Mouse (Mus musculus): ENCODE results near the gene Col23a1. TPM values are rescaled to one million over a fixed set of nuclear protein-coding genes. Genes with fewer than 3 reads are reported as not detected.

Gene Col23a1
- total and polyA plus RNA-seq, 3 experiments: 1.1 to 1.7 (median 1.3) TPM

DNA sequence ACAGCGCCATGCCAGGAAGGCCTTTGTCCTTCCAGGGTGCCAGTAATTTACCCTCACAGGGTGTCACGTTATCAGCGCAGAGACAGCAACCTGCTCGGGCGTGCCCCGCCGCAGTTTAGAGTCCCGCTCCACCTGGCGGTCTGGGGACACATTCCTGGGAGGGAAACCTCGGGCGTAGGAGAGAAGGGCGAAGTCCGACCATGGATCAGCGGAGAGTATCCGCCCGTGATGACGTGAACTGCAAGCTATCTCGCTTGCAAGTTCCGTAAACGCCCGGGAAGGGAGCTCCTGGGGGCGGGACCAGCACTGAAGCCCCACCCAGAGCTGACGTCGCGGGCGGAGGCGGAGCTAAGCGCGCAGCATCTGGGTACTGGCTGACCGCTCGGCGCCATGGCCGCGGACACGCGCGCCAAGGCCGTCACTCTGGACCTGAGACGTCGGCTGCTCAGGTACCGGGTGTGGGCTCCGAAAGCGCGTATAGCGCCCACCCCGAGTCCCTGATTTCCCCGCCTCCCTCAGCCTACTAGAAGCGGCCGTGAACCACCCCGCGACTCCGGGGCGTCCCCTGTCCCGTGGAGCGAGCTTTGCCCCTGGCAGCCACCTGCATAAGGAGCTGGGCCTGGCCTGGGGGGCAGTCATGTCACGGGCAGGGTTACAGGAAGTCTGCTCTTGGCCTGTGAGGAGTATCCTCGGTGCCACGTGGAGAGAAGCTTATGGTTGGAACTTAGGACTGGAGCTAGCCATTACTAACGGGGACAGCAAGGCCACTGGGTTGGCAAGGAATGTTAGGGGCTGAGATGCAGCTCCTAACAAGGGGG lies 294.9 kb downstream of the Col23a1 start, which contains the start of gene Phykpl:
TSS of gene Phykpl (plus strand) at position 327 of the 818 bp plus-strand sequence.
- WGBS: under 1% methylated on average over 59 of the region's 59 CpGs
- DNase-seq: peak; percentile 98 to 100
- intact Hi-C loops (cut with DNase I): loop anchor here (2.0 kb wide), 1 partner anchor 22 kb away; the partner anchor contains the start of gene Hnrnpab
- peak within 1 kb of the TSS; percentile 91 for H3K9ac ChIP-seq (ENCODE audit: low read depth, low read length)
- peak within 1 kb of the TSS; percentile 99 for H3K27ac ChIP-seq
- no peaks in the 10 kb centered on the region for H3K36me3 ChIP-seq (ENCODE audit: control insufficient read depth, insufficient read depth, low read length)
- peak within 1 kb of the TSS; percentile 76 for H3K4me3 ChIP-seq
- peaks cover 9% of the 10 kb centered on the region for H3K4me1 ChIP-seq (ENCODE audit: control insufficient read depth, insufficient read depth, low read length)
- H3K79me2 ChIP-seq (replicated peaks; ENCODE audit: control insufficient read depth, insufficient read depth, low read length): no peaks in the 10 kb centered on the region; the same call in 1 of the 2 replicates
- H3K27me3 ChIP-seq (ENCODE audit: control insufficient read depth, insufficient read depth, low read length): no peaks in the 10 kb centered on the region
- TF ChIP-seq POLR2A (IDR thresholded peaks at IDR 0.05; ENCODE audit: insufficient read depth, low read depth, low read length) (peak; percentile 99), EP300 (IDR thresholded peaks at IDR 0.05; ENCODE audit: insufficient read depth, low read depth, low read length) (peak; percentile 85), CTCF (IDR thresholded peaks at IDR 0.05) (peak; percentile 57)

DNA sequence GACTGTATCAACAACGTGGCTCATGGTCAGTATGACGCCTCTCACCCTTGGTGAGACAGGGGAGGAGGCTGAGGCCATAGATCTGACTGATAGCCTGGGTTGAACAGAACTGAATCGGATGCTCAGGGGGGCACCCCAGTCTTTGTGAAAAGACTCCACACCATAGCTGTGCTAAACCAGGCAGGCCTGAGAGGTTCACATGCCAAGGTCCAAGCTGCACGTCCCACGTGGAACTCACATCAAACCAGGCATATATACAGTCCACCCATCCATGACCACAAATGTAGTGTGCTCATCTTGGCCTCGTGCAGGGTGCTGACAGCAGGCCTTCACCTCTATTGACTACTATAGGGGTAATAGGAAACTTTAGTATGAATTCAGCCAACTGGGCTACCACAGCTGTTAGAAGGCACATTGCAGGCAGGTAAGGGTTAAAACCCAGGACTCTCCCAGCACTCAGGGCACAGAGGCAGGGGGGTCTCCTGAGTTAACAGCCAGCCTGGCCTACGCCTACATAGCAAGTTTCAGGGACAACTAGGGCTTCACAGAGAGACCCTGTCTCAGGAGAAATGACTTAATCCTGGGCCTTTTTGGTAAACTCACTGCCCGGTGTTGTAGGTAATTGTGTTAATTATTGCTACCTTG lies 296.0 kb downstream of the Col23a1 start:
- intact Hi-C loops (cut with DNase I): loop anchor here (2.0 kb wide), 1 partner anchor 21 kb away; the partner anchor contains the start of gene Hnrnpab
- no peak for TF ChIP-seq CTCF (IDR thresholded peaks at IDR 0.05)
- Histone ChIP-seq H3K27ac (no peak overlapping the region), H3K4me3 (peak overlapping the region; percentile 76), H3K27me3 (ENCODE audit: control insufficient read depth, insufficient read depth, low read length) (no peaks in the 10 kb centered on the region), H3K9ac (ENCODE audit: low read depth, low read length) (no peak overlapping the region; the same call in 1 of the 2 replicates), H3K4me1 (ENCODE audit: control insufficient read depth, insufficient read depth, low read length) (peaks cover 9% of the 10 kb centered on the region), H3K36me3 (ENCODE audit: control insufficient read depth, insufficient read depth, low read length) (no peaks in the 10 kb centered on the region), H3K79me2 (replicated peaks; ENCODE audit: control insufficient read depth, insufficient read depth, low read length) (no peaks in the 10 kb centered on the region; the same call in 1 of the 2 replicates)
- 43% methylated on average over 8 of the region's 8 CpGs for WGBS
- DNase-seq: no peak

DNA sequence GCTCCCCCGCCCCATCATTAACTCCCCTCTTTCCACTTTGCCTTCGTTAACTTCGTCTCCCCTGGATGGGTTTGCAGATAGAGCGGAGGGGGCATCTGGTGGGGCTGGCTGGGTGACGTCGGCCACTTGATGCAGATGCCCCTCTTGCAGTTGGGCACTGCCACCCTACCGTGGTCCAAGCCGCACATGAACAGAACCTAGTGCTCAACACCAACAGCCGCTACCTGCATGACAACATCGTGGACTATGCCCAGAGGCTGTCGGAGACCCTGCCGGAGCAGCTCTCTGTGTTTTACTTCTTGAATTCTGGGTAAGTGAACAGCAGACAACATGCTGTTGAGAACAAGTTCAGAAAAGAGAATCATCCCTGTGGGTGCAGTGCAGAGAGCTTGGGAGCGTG lies 296.7 kb downstream of the Col23a1 start:
- intact Hi-C loops (cut with DNase I): no loop called here

DNA sequence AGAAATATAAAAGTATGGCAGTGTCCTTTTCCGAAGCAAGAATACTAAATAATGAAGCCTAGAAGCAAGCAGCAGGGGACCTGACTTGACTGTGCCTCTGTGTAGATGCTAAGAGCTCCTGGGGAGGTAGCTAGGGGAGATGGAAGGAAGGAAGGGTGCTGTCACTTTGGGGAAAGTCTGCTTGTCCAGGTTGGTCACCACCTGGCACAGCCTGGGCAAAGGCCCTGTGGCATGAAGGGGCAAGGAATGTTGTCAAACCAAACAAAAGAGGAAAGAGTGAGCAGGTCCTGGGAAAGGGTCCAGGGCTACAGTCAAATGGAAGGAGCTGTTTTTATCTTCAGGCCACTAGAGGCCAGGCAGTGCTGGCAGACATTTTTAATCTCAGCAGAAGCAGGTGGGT lies 297.3 kb downstream of the Col23a1 start:
- no peaks in the 10 kb centered on the region for H3K36me3 ChIP-seq (ENCODE audit: control insufficient read depth, insufficient read depth, low read length)
- intact Hi-C loops (cut with DNase I): no loop called here

More for the DNA sequence above, 296.7 kb downstream of the Col23a1 start:
- H3K9ac ChIP-seq (ENCODE audit: low read depth, low read length): no peak overlapping the region
- no peak overlapping the region for H3K27ac ChIP-seq
- 91% methylated on average over 13 of the region's 13 CpGs for WGBS
- H3K4me1 ChIP-seq (ENCODE audit: control insufficient read depth, insufficient read depth, low read length): peaks cover 9% of the 10 kb centered on the region
- H3K27me3 ChIP-seq (ENCODE audit: control insufficient read depth, insufficient read depth, low read length): no peaks in the 10 kb centered on the region
- H3K36me3 ChIP-seq (ENCODE audit: control insufficient read depth, insufficient read depth, low read length): no peaks in the 10 kb centered on the region
- DNase-seq: no peak
- H3K79me2 ChIP-seq (replicated peaks; ENCODE audit: control insufficient read depth, insufficient read depth, low read length): no peaks in the 10 kb centered on the region; the same call in 1 of the 2 replicates
- TF ChIP-seq EP300 (IDR thresholded peaks at IDR 0.05; ENCODE audit: insufficient read depth, low read depth, low read length) (no peak), CTCF (IDR thresholded peaks at IDR 0.05) (no peak), POLR2A (IDR thresholded peaks at IDR 0.05; ENCODE audit: insufficient read depth, low read depth, low read length) (no peak)
- H3K4me3 ChIP-seq: no peak overlapping the region

DNA sequence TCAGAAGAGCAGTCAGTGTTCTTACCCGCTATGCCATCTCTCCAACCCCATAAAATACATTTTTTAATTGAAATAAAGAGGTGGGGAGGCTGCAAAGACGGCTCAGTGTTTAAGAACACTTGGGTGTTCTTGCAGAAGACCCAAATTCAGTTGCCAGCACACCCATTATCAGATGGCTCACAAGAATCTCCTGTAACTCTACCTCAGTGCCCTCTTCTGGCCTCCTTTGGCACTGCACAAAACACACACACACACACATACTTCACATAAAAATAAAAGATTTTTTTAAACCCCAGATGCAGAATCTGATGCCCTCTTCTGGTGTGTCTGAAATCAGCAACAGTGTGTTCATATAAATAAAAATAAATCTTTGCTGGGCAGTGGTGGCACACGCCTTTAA lies 299.1 kb downstream of the Col23a1 start:
- no peak overlapping the region for H3K27ac ChIP-seq
- WGBS: 98% methylated on average over 3 of the region's 3 CpGs
- peaks cover 2% of the 10 kb centered on the region; the same call in 1 of the 2 replicates for H3K36me3 ChIP-seq (ENCODE audit: control insufficient read depth, insufficient read depth, low read length)
- TF ChIP-seq EP300 (IDR thresholded peaks at IDR 0.05; ENCODE audit: insufficient read depth, low read depth, low read length): no peak
- no peak for TF ChIP-seq POLR2A (IDR thresholded peaks at IDR 0.05; ENCODE audit: insufficient read depth, low read depth, low read length)
- intact Hi-C loops (cut with DNase I): no loop called here
- H3K4me3 ChIP-seq: no peak overlapping the region
- no peaks in the 10 kb centered on the region; the same call in 1 of the 2 replicates for H3K79me2 ChIP-seq (replicated peaks; ENCODE audit: control insufficient read depth, insufficient read depth, low read length)
- no peaks in the 10 kb centered on the region for H3K27me3 ChIP-seq (ENCODE audit: control insufficient read depth, insufficient read depth, low read length)
- peaks cover 6% of the 10 kb centered on the region for H3K4me1 ChIP-seq (ENCODE audit: control insufficient read depth, insufficient read depth, low read length)
- DNase-seq: no peak
- H3K9ac ChIP-seq (ENCODE audit: low read depth, low read length): no peak overlapping the region

More for the DNA sequence above, 297.3 kb downstream of the Col23a1 start:
- Histone ChIP-seq H3K27me3 (ENCODE audit: control insufficient read depth, insufficient read depth, low read length) (no peaks in the 10 kb centered on the region), H3K9ac (ENCODE audit: low read depth, low read length) (no peak overlapping the region), H3K4me1 (ENCODE audit: control insufficient read depth, insufficient read depth, low read length) (peaks cover 9% of the 10 kb centered on the region), H3K4me3 (no peak overlapping the region), H3K79me2 (replicated peaks; ENCODE audit: control insufficient read depth, insufficient read depth, low read length) (no peaks in the 10 kb centered on the region; the same call in 1 of the 2 replicates), H3K27ac (no peak overlapping the region)
- no peak for TF ChIP-seq EP300 (IDR thresholded peaks at IDR 0.05; ENCODE audit: insufficient read depth, low read depth, low read length)
- no peak for DNase-seq
- WGBS: 95% methylated on average over 1 of the region's 1 CpGs

DNA sequence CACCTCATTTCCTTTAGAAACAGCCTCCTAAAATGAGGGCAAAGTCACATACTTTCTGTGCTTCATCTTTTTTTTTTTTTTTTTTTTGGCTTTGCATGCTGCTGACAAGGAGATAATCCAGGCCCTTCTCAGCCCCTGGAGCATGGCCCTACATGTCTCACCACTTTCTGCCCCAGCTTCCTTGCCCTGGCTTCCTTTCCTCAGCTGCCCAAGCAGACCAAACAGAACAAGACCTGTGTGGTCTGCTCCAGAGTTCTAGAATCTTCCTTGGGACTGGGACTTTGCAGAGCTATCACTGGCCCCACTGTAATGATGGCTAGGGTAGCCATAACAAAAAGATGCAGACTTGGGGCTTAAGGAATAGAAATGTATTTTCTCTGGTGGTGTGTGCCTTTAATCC lies 300.3 kb downstream of the Col23a1 start:
- intact Hi-C loops (cut with DNase I): no loop called here
- DNase-seq: no peak
- H3K4me3 ChIP-seq: no peak overlapping the region
- no peak overlapping the region for H3K27ac ChIP-seq
- H3K9ac ChIP-seq (ENCODE audit: low read depth, low read length): no peak overlapping the region
- H3K27me3 ChIP-seq (ENCODE audit: control insufficient read depth, insufficient read depth, low read length): no peaks in the 10 kb centered on the region
- no peak for TF ChIP-seq POLR2A (IDR thresholded peaks at IDR 0.05; ENCODE audit: insufficient read depth, low read depth, low read length)
- no peak for TF ChIP-seq EP300 (IDR thresholded peaks at IDR 0.05; ENCODE audit: insufficient read depth, low read depth, low read length)
- TF ChIP-seq CTCF (IDR thresholded peaks at IDR 0.05): no peak
- H3K4me1 ChIP-seq (ENCODE audit: control insufficient read depth, insufficient read depth, low read length): peaks cover 6% of the 10 kb centered on the region
- H3K79me2 ChIP-seq (replicated peaks; ENCODE audit: control insufficient read depth, insufficient read depth, low read length): no peaks in the 10 kb centered on the region; the same call in 1 of the 2 replicates
- peaks cover 3% of the 10 kb centered on the region for H3K36me3 ChIP-seq (ENCODE audit: control insufficient read depth, insufficient read depth, low read length)

Measured in heart, adult 2 months (tissue).